Mouse (Mus musculus) c-Kit-negative CD71-positive TER-119-positive erythroid progenitor cells, embryonic 14.5 days (primary cell): ENCODE measurements around the gene Ripor3.

Experiments used
- DNase-seq: peaks from one replicate; pipeline ENCODE4 v3.0.0-alpha.2; 2013; ENCODE audit warnings: low read depth, low spot score

Ripor3 gene

DNA sequence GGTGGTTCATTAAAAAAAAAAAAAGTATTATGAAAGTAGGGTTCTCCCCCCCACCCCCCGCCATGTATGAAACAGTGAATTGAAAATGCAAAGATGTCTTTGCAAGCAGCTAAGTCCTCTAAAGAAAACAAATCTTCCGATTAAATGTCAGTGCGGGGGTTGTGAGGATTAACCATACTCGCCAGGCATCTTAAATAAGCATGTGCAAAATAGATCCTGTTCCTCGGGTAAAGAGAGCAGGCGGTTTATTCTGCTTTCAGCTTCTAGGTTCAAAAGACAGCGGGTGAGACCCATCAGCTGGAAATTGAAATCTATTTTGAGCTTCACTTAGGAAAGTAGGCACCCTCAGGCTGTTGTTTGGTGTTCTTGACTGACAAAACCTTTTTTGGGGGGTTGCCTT lies 77.0 kb downstream of the Ripor3 start:
- DNase-seq = no peak

DNA sequence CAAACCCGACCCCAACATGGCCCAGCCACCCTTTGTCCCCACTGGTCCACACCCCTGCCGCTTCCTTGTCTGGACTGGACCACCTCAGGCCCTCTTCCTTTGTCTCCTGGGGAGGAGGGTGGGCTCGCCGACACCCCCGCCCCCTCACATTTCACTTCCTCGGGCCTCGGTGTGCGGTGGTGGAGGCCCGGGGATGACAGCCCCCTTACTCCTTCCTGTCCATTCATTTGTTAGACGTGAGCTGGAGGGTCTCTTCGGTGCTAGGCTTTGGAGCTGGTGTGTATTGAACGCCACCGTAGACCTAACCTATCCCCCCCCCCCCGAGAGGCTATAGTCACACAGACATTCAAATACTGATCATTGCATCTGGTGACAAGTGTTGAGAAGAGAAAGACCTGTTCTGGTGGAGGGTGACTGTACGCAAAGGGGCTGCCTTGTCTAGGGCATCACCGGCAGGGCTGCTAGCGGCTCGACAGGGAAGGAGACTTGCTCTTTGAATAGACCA lies 77.6 kb downstream of the Ripor3 start:
- DNase-seq = no peak

DNA sequence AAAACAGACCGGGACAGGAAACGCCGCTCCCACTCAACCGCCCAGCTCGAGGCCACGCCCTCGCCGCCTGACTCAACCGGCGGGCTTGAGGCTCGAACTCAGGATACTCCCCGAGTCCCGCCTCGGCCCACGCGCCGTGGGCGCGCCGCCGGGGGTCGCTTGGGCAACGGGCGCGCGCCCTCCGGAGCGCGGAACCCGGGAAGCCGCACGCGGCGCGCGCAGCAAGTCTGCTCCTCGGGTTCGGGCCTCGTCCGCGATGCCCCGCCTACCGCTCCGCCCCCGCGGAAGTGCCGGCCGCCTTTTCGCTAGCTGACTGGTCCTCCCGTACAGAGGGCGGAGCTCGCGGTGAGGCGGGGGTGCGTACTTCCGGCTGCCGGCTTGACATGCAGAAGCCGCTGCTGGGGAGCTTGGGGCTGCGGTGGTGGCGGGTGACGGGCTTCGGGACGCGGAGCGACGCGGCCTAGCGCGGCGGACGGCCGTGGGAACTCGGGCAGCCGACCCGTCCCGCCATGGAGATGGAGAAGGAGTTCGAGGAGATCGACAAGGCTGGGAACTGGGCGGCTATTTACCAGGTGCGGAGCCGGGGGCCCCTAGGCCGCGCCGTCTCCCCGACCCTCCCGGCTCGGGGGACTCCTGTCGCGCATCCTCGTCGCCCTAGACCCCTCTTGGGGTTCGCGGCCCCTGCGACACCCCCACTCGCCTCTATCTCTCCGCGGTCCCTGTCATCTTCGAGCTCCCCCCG lies 78.3 kb downstream of the Ripor3 start, which contains the start of gene Ptpn1:
Gene Ptpn1, plus strand, starts transcription at position 73 of the 742 bp plus-strand sequence.
- peak; percentile 86 for DNase-seq

DNA sequence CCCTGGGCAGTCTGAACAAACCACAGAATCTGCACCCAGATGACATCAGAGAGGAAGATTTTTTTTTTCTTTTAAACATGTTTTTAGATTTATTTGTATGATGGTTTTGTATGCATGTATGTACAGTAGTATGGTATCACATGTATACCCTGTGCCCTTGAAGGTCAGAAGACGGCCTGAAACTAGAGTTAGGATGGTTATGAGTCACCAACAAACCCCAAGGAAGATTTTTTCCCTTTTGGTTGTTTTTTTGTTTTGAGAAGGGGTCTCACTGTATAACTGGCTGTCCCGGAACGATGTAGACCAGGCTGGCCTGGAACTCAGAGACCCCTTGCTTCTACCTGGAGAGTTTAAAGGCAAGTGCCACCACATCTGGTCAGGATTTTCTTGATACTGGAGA lies 79.4 kb downstream of the Ripor3 start:
- no peak for DNase-seq
